Mouse (Mus musculus): ENCODE measurements around the gene Btn1a1. TPM values are rescaled to one million over a fixed set of nuclear protein-coding genes. Genes with fewer than 3 reads are reported as not detected.

Gene Btn1a1
- polyA plus RNA-seq, 1 experiment from 2014 or later: 0.20 TPM

GRCm38 (mm10) chr13:23423286-23424051, 42.2 kb downstream of the Btn1a1 start, which contains the start of gene Abt1:
Abt1 (minus strand) TSS chr13:23423866.
- Histone ChIP-seq H3K27me3 (replicated peaks; ENCODE audit: control insufficient read depth, insufficient read depth, low read length) (no peaks in the 10 kb centered on the region), H3K9ac (ENCODE audit: low read depth, low read length) (peak within 1 kb of the TSS; percentile 85), H3K4me1 (ENCODE audit: control insufficient read depth, insufficient read depth, low read depth, low read length) (peaks cover 13% of the 10 kb centered on the region), H3K36me3 (ENCODE audit: control insufficient read depth, insufficient read depth, low read length) (peaks cover 14% of the 10 kb centered on the region), H3K27ac (ENCODE audit: low read depth, low read length) (peak within 1 kb of the TSS; percentile 69), H3K4me2 (ENCODE audit: low read length) (peak within 1 kb of the TSS; percentile 92), H3K9me3 (ENCODE audit: control insufficient read depth, low read length) (no peaks in the 10 kb centered on the region), H3K4me3 (ENCODE audit: low read length) (peak within 1 kb of the TSS; percentile 91)
- peak; percentile 84 for ATAC-seq
- under 1% methylated on average over 48 of the region's 48 CpGs for WGBS

- Histone ChIP-seq H3K36me3 (ENCODE audit: control insufficient read depth, insufficient read depth, low read length) (peaks cover 14% of the 10 kb centered on the region), H3K27ac (ENCODE audit: low read depth, low read length) (no peak overlapping the region), H3K4me2 (ENCODE audit: low read length) (no peak overlapping the region; the same call in 1 of the 2 replicates), H3K9ac (ENCODE audit: low read depth, low read length) (no peak overlapping the region), H3K4me3 (ENCODE audit: low read length) (no peak overlapping the region), H3K9me3 (ENCODE audit: control insufficient read depth, low read length) (no peaks in the 10 kb centered on the region), H3K4me1 (ENCODE audit: control insufficient read depth, insufficient read depth, low read depth, low read length) (peaks cover 13% of the 10 kb centered on the region), H3K27me3 (replicated peaks; ENCODE audit: control insufficient read depth, insufficient read depth, low read length) (no peaks in the 10 kb centered on the region)
- WGBS: 98% methylated on average over 16 of the region's 16 CpGs
- ATAC-seq: no peak
These were observed 43.4 kb downstream of the Btn1a1 start for GRCm38 (mm10) chr13:23422351-23422750.

GRCm38 (mm10) chr13:23412630-23413521, 52.8 kb downstream of the Btn1a1 start:
- WGBS: 2% methylated on average over 28 of the region's 28 CpGs
- Histone ChIP-seq H3K9me3 (ENCODE audit: control insufficient read depth, low read length) (no peaks in the 10 kb centered on the region), H3K4me1 (ENCODE audit: control insufficient read depth, insufficient read depth, low read depth, low read length) (peaks cover 13% of the 10 kb centered on the region; the same call in 1 of the 2 replicates), H3K36me3 (ENCODE audit: control insufficient read depth, insufficient read depth, low read length) (no peaks in the 10 kb centered on the region), H3K4me2 (ENCODE audit: low read length) (peak overlapping the region; percentile 80), H3K9ac (ENCODE audit: low read depth, low read length) (peak overlapping the region; percentile 63), H3K27ac (ENCODE audit: low read depth, low read length) (no peak overlapping the region), H3K4me3 (ENCODE audit: low read length) (peak overlapping the region; percentile 56), H3K27me3 (replicated peaks; ENCODE audit: control insufficient read depth, insufficient read depth, low read length) (peaks cover 14% of the 10 kb centered on the region)
- ATAC-seq: peak; percentile 91

- H3K9me3 ChIP-seq (ENCODE audit: control insufficient read depth, low read length): no peaks in the 10 kb centered on the region
- no peaks in the 10 kb centered on the region for H3K36me3 ChIP-seq (ENCODE audit: control insufficient read depth, insufficient read depth, low read length)
- peaks cover 13% of the 10 kb centered on the region; the same call in 1 of the 2 replicates for H3K4me1 ChIP-seq (ENCODE audit: control insufficient read depth, insufficient read depth, low read depth, low read length)
- under 1% methylated on average over 20 of the region's 20 CpGs for WGBS
- no peak overlapping the region for H3K27ac ChIP-seq (ENCODE audit: low read depth, low read length)
- peak overlapping the region; percentile 63 for H3K9ac ChIP-seq (ENCODE audit: low read depth, low read length)
- peak; percentile 66 for ATAC-seq
- peak overlapping the region; percentile 80 for H3K4me2 ChIP-seq (ENCODE audit: low read length)
- H3K27me3 ChIP-seq (replicated peaks; ENCODE audit: control insufficient read depth, insufficient read depth, low read length): peaks cover 14% of the 10 kb centered on the region
- peak overlapping the region; percentile 56 for H3K4me3 ChIP-seq (ENCODE audit: low read length)
These were observed 53.5 kb downstream of the Btn1a1 start for GRCm38 (mm10) chr13:23412211-23412629.

- Histone ChIP-seq H3K27me3 (replicated peaks; ENCODE audit: control insufficient read depth, insufficient read depth, low read length) (peaks cover 14% of the 10 kb centered on the region), H3K9ac (ENCODE audit: low read depth, low read length) (peak overlapping the region; percentile 63), H3K4me2 (ENCODE audit: low read length) (peak overlapping the region; percentile 80), H3K4me1 (ENCODE audit: control insufficient read depth, insufficient read depth, low read depth, low read length) (peaks cover 13% of the 10 kb centered on the region; the same call in 1 of the 2 replicates), H3K4me3 (ENCODE audit: low read length) (peak overlapping the region; percentile 56), H3K27ac (ENCODE audit: low read depth, low read length) (no peak overlapping the region), H3K9me3 (ENCODE audit: control insufficient read depth, low read length) (no peaks in the 10 kb centered on the region), H3K36me3 (ENCODE audit: control insufficient read depth, insufficient read depth, low read length) (no peaks in the 10 kb centered on the region)
- peak; percentile 65 for ATAC-seq
- WGBS: 5% methylated on average over 29 of the region's 29 CpGs
These were observed 54.1 kb downstream of the Btn1a1 start for GRCm38 (mm10) chr13:23411311-23412210.

- Histone ChIP-seq H3K9me3 (ENCODE audit: control insufficient read depth, low read length) (no peaks in the 10 kb centered on the region), H3K9ac (ENCODE audit: low read depth, low read length) (no peak overlapping the region), H3K4me1 (ENCODE audit: control insufficient read depth, insufficient read depth, low read depth, low read length) (peaks cover 13% of the 10 kb centered on the region; the same call in 1 of the 2 replicates), H3K4me3 (ENCODE audit: low read length) (no peak overlapping the region), H3K36me3 (ENCODE audit: control insufficient read depth, insufficient read depth, low read length) (no peaks in the 10 kb centered on the region), H3K27ac (ENCODE audit: low read depth, low read length) (no peak overlapping the region), H3K4me2 (ENCODE audit: low read length) (no peak overlapping the region), H3K27me3 (replicated peaks; ENCODE audit: control insufficient read depth, insufficient read depth, low read length) (peaks cover 14% of the 10 kb centered on the region)
- ATAC-seq: no peak
- 72% methylated on average over 9 of the region's 9 CpGs for WGBS
These were observed 55.1 kb downstream of the Btn1a1 start for GRCm38 (mm10) chr13:23410632-23411031.

Other genes with a start within 250 kb of the Btn1a1 start
- gene Vmn1r222, start 230.0 kb downstream of the Btn1a1 start, polyA plus RNA-seq (2015; fragmentation: Nextera tagmentation; extraction: Ambion mirVana): not detected in 2 replicates
- not detected in 2 replicates for gene Vmn1r223, start 218.8 kb downstream of the Btn1a1 start, polyA plus RNA-seq (2015; fragmentation: Nextera tagmentation; extraction: Ambion mirVana)
- gene Zfp322a, start 96.7 kb downstream of the Btn1a1 start, polyA plus RNA-seq (2015; fragmentation: Nextera tagmentation; extraction: Ambion mirVana): 46.2 and 48.2 TPM in 2 replicates
- gene Abt1, start 42.0 kb downstream of the Btn1a1 start, polyA plus RNA-seq (2015; fragmentation: Nextera tagmentation; extraction: Ambion mirVana): 9.8 and 10.1 TPM in 2 replicates
- gene Btn2a2, start 23.0 kb upstream of the Btn1a1 start, polyA plus RNA-seq (2015; fragmentation: Nextera tagmentation; extraction: Ambion mirVana): 0.14 TPM in 1 of 2 replicates, not detected in the other
- 2.6 and 2.7 TPM in 2 replicates for gene Hist1h4h, start 65.1 kb upstream of the Btn1a1 start, polyA plus RNA-seq (2015; fragmentation: Nextera tagmentation; extraction: Ambion mirVana)
- gene Hist1h2af, start 68.0 kb upstream of the Btn1a1 start, polyA plus RNA-seq (2015; fragmentation: Nextera tagmentation; extraction: Ambion mirVana): not detected in 2 replicates
- gene Hist1h3g, start 69.5 kb upstream of the Btn1a1 start, polyA plus RNA-seq (2015; fragmentation: Nextera tagmentation; extraction: Ambion mirVana): 0.66 TPM in 1 of 2 replicates, not detected in the other
- 0.16 and 0.29 TPM in 2 replicates for gene Hist1h2bh, start 77.5 kb upstream of the Btn1a1 start, polyA plus RNA-seq (2015; fragmentation: Nextera tagmentation; extraction: Ambion mirVana)
- not detected in 2 replicates for gene Hist1h3f, start 78.2 kb upstream of the Btn1a1 start, polyA plus RNA-seq (2015; fragmentation: Nextera tagmentation; extraction: Ambion mirVana)
- gene Hist1h4f, start 85.7 kb upstream of the Btn1a1 start, polyA plus RNA-seq (2015; fragmentation: Nextera tagmentation; extraction: Ambion mirVana): 0.59 TPM in 1 of 2 replicates, not detected in the other
- 0.07 and 0.10 TPM in 2 replicates for gene Hist1h1d, start 87.4 kb upstream of the Btn1a1 start, polyA plus RNA-seq (2015; fragmentation: Nextera tagmentation; extraction: Ambion mirVana)
- 0.85 and 0.97 TPM in 2 replicates for gene Hist1h3e, start 96.5 kb upstream of the Btn1a1 start, polyA plus RNA-seq (2015; fragmentation: Nextera tagmentation; extraction: Ambion mirVana)
- gene Hist1h2ae, start 105.3 kb upstream of the Btn1a1 start, polyA plus RNA-seq (2015; fragmentation: Nextera tagmentation; extraction: Ambion mirVana): 9.4 and 14.5 TPM in 2 replicates
- 0.79 and 1.4 TPM in 2 replicates for gene Hist1h2bg, start 105.5 kb upstream of the Btn1a1 start, polyA plus RNA-seq (2015; fragmentation: Nextera tagmentation; extraction: Ambion mirVana)
- gene Hist1h2bf, start 108.3 kb upstream of the Btn1a1 start, polyA plus RNA-seq (2015; fragmentation: Nextera tagmentation; extraction: Ambion mirVana): 0.44 and 0.67 TPM in 2 replicates
- 0.57 and 1.3 TPM in 2 replicates for gene Hist1h2ad, start 108.5 kb upstream of the Btn1a1 start, polyA plus RNA-seq (2015; fragmentation: Nextera tagmentation; extraction: Ambion mirVana)
- gene Hist1h3d, start 109.9 kb upstream of the Btn1a1 start, polyA plus RNA-seq (2015; fragmentation: Nextera tagmentation; extraction: Ambion mirVana): 0.85 and 1.3 TPM in 2 replicates
- 27.6 and 30.0 TPM in 2 replicates for gene Hist1h4d, start 115.7 kb upstream of the Btn1a1 start, polyA plus RNA-seq (2015; fragmentation: Nextera tagmentation; extraction: Ambion mirVana)
- 1.0 and 1.1 TPM in 2 replicates for gene Hist1h2be, start 155.2 kb upstream of the Btn1a1 start, polyA plus RNA-seq (2015; fragmentation: Nextera tagmentation; extraction: Ambion mirVana)
- 4.0 and 5.0 TPM in 2 replicates for gene Hist1h1e, start 156.7 kb upstream of the Btn1a1 start, polyA plus RNA-seq (2015; fragmentation: Nextera tagmentation; extraction: Ambion mirVana)
- gene Hist1h2ac, start 218.0 kb upstream of the Btn1a1 start, polyA plus RNA-seq (2015; fragmentation: Nextera tagmentation; extraction: Ambion mirVana): 0.26 and 0.30 TPM in 2 replicates
- 20.4 and 24.8 TPM in 2 replicates for gene Hist1h2bc, start 218.3 kb upstream of the Btn1a1 start, polyA plus RNA-seq (2015; fragmentation: Nextera tagmentation; extraction: Ambion mirVana)
- not detected in 2 replicates for gene Hist1h1t, start 229.9 kb upstream of the Btn1a1 start, polyA plus RNA-seq (2015; fragmentation: Nextera tagmentation; extraction: Ambion mirVana)
- 2.0 and 2.5 TPM in 2 replicates for gene Hist1h4c, start 232.6 kb upstream of the Btn1a1 start, polyA plus RNA-seq (2015; fragmentation: Nextera tagmentation; extraction: Ambion mirVana)
- gene Hfe, start 245.0 kb upstream of the Btn1a1 start, polyA plus RNA-seq (2015; fragmentation: Nextera tagmentation; extraction: Ambion mirVana): 5.4 and 6.7 TPM in 2 replicates

Measured in hindbrain, embryonic 16.5 days (tissue).